Mouse (Mus musculus): ENCODE data around the gene Chd4. TPM values are rescaled to one million over a fixed set of nuclear protein-coding genes. Genes with fewer than 3 reads are reported as not detected.
A peak's percentile ranks its signal among the peaks of the same experiment; 100 is the strongest.

Chd4 gene
- total and polyA plus RNA-seq, 3 experiments: 28.3 to 113 (median 97.1) TPM

- H3K9ac ChIP-seq (ENCODE audit: low read depth, low read length): peak overlapping the region; percentile 7; the same call in 1 of the 2 replicates
- no peaks in the 10 kb centered on the region; the same call in 1 of the 2 replicates for H3K79me2 ChIP-seq (replicated peaks; ENCODE audit: control insufficient read depth, insufficient read depth, low read length)
- H3K4me3 ChIP-seq: peak overlapping the region; percentile 93
- peaks cover 4% of the 10 kb centered on the region for H3K4me1 ChIP-seq (ENCODE audit: control insufficient read depth, insufficient read depth, low read length)
- DNase-seq: peak in 1 of 2 experiments; percentile 84
- H3K27ac ChIP-seq: peak overlapping the region; percentile 98
- intact Hi-C loops (cut with DNase I): loop anchor here (5.0 to 10.0 kb wide), 2 partner anchors 48 to 105 kb away; partner anchors contain the start of gene Vamp1
- 21% methylated on average over 10 of the region's 10 CpGs for WGBS
- TF ChIP-seq EP300 (IDR thresholded peaks at IDR 0.05; ENCODE audit: insufficient read depth, low read depth, low read length) (peak; percentile 27; the same call in 1 of the 2 replicates), POLR2A (IDR thresholded peaks at IDR 0.05; ENCODE audit: insufficient read depth, low read depth, low read length) (no peak), CTCF (IDR thresholded peaks at IDR 0.05) (no peak)
- 0 out of 2 replicates have a peak, but pooled peaks cover 3% of the 10 kb centered on the region for H3K36me3 ChIP-seq (ENCODE audit: control insufficient read depth, insufficient read depth, low read length)
- H3K27me3 ChIP-seq (ENCODE audit: control insufficient read depth, insufficient read depth, low read length): no peaks in the 10 kb centered on the region
Measured at GRCm38 (mm10) chr6:125166861-125167650, 71.3 kb downstream of the Chd4 start.

- 92% methylated on average over 14 of the region's 14 CpGs for WGBS
- TF ChIP-seq POLR2A (IDR thresholded peaks at IDR 0.05; ENCODE audit: insufficient read depth, low read depth, low read length) (no peak), CTCF (IDR thresholded peaks at IDR 0.05) (no peak), EP300 (IDR thresholded peaks at IDR 0.05; ENCODE audit: insufficient read depth, low read depth, low read length) (no peak)
- no peaks in the 10 kb centered on the region; the same call in 1 of the 2 replicates for H3K79me2 ChIP-seq (replicated peaks; ENCODE audit: control insufficient read depth, insufficient read depth, low read length)
- H3K27me3 ChIP-seq (ENCODE audit: control insufficient read depth, insufficient read depth, low read length): no peaks in the 10 kb centered on the region
- intact Hi-C loops (cut with DNase I): loop anchor here (5.0 to 10.0 kb wide), 2 partner anchors 47 to 104 kb away; partner anchors contain the start of gene Vamp1
- no peak overlapping the region; the same call in 1 of the 2 replicates for H3K27ac ChIP-seq
- H3K4me3 ChIP-seq: no peak overlapping the region
- peaks cover 4% of the 10 kb centered on the region for H3K4me1 ChIP-seq (ENCODE audit: control insufficient read depth, insufficient read depth, low read length)
- H3K36me3 ChIP-seq (ENCODE audit: control insufficient read depth, insufficient read depth, low read length): 0 out of 2 replicates have a peak, but pooled peaks cover 3% of the 10 kb centered on the region
- H3K9ac ChIP-seq (ENCODE audit: low read depth, low read length): no peak overlapping the region
- DNase-seq: no peak
Measured at GRCm38 (mm10) chr6:125168086-125168485, 72.3 kb downstream of the Chd4 start.

GRCm38 (mm10) chr6:125170194-125170593 is 74.4 kb downstream of the Chd4 start:
- H3K9ac ChIP-seq (ENCODE audit: low read depth, low read length): no peak overlapping the region
- 75% methylated on average over 6 of the region's 6 CpGs for WGBS
- H3K4me1 ChIP-seq (ENCODE audit: control insufficient read depth, insufficient read depth, low read length): peaks cover 3% of the 10 kb centered on the region; the same call in 1 of the 2 replicates
- H3K4me3 ChIP-seq: no peak overlapping the region
- intact Hi-C loops (cut with DNase I): loop anchor here (2.0 to 5.0 kb wide), 2 partner anchors 21 to 123 kb away; partner anchors contain the start of genes Acrbp, Mrpl51 and Ncapd2
- no peak for DNase-seq
- peak overlapping the region; percentile 45 for H3K27ac ChIP-seq
- H3K27me3 ChIP-seq (ENCODE audit: control insufficient read depth, insufficient read depth, low read length): no peaks in the 10 kb centered on the region
- H3K79me2 ChIP-seq (replicated peaks; ENCODE audit: control insufficient read depth, insufficient read depth, low read length): no peaks in the 10 kb centered on the region; the same call in 1 of the 2 replicates
- TF ChIP-seq POLR2A (IDR thresholded peaks at IDR 0.05; ENCODE audit: insufficient read depth, low read depth, low read length): no peak
- peak; percentile 59 for TF ChIP-seq CTCF (IDR thresholded peaks at IDR 0.05)
- 0 out of 2 replicates have a peak, but pooled peaks have one; percentile 11 for TF ChIP-seq EP300 (IDR thresholded peaks at IDR 0.05; ENCODE audit: insufficient read depth, low read depth, low read length)
- no peaks in the 10 kb centered on the region for H3K36me3 ChIP-seq (ENCODE audit: control insufficient read depth, insufficient read depth, low read length)

GRCm38 (mm10) chr6:125172474-125172873 is 76.7 kb downstream of the Chd4 start:
- Histone ChIP-seq H3K79me2 (replicated peaks; ENCODE audit: control insufficient read depth, insufficient read depth, low read length) (no peaks in the 10 kb centered on the region), H3K4me3 (no peak overlapping the region), H3K9ac (ENCODE audit: low read depth, low read length) (no peak overlapping the region), H3K27ac (no peak overlapping the region), H3K27me3 (ENCODE audit: control insufficient read depth, insufficient read depth, low read length) (no peaks in the 10 kb centered on the region), H3K36me3 (ENCODE audit: control insufficient read depth, insufficient read depth, low read length) (no peaks in the 10 kb centered on the region), H3K4me1 (ENCODE audit: control insufficient read depth, insufficient read depth, low read length) (no peaks in the 10 kb centered on the region)
- intact Hi-C loops (cut with DNase I): loop anchor here (5.0 kb wide), 1 partner anchor 125 kb away; the partner anchor contains the start of gene Acrbp
- no peak for DNase-seq
- TF ChIP-seq EP300 (IDR thresholded peaks at IDR 0.05; ENCODE audit: insufficient read depth, low read depth, low read length): no peak
- no peak for TF ChIP-seq CTCF (IDR thresholded peaks at IDR 0.05)
- no peak for TF ChIP-seq POLR2A (IDR thresholded peaks at IDR 0.05; ENCODE audit: insufficient read depth, low read depth, low read length)
- 42% methylated on average over 2 of the region's 2 CpGs for WGBS

GRCm38 (mm10) chr6:125173256-125173655 is 77.5 kb downstream of the Chd4 start:
- Histone ChIP-seq H3K79me2 (replicated peaks; ENCODE audit: control insufficient read depth, insufficient read depth, low read length) (no peaks in the 10 kb centered on the region), H3K4me1 (ENCODE audit: control insufficient read depth, insufficient read depth, low read length) (no peaks in the 10 kb centered on the region), H3K9ac (ENCODE audit: low read depth, low read length) (no peak overlapping the region), H3K4me3 (no peak overlapping the region), H3K27me3 (ENCODE audit: control insufficient read depth, insufficient read depth, low read length) (no peaks in the 10 kb centered on the region), H3K36me3 (ENCODE audit: control insufficient read depth, insufficient read depth, low read length) (no peaks in the 10 kb centered on the region), H3K27ac (no peak overlapping the region)
- DNase-seq: no peak
- TF ChIP-seq POLR2A (IDR thresholded peaks at IDR 0.05; ENCODE audit: insufficient read depth, low read depth, low read length) (no peak), CTCF (IDR thresholded peaks at IDR 0.05) (no peak), EP300 (IDR thresholded peaks at IDR 0.05; ENCODE audit: insufficient read depth, low read depth, low read length) (no peak)
- 89% methylated on average over 7 of the region's 7 CpGs for WGBS
- intact Hi-C loops (cut with DNase I): loop anchor here (5.0 kb wide), 1 partner anchor 126 kb away; the partner anchor contains the start of gene Acrbp

Data from heart, adult 2 months (tissue).